Mouse (Mus musculus) stomach, embryonic 16.5 days (tissue): ENCODE data around the gene Erbb2. TPM values are rescaled to one million over a fixed set of nuclear protein-coding genes. Genes with fewer than 3 reads are reported as not detected.

Experiments used
- ATAC-seq: fragments of 200-750 bp; cut with Nextera tagmentation; 2 replicates; pipeline ENCODE4 v1.8.0; 2017; ENCODE audit warnings: moderate number of reproducible peaks, moderate TSS enrichment; ENCODE audit not compliant: insufficient read depth, low FRiP score
- H3K27ac ChIP-seq: fragments of 300-500 bp; sonication (generic); 2 replicates; pipeline ENCODE4 v1.5.1; 2014; ENCODE audit warnings: low read length
- H3K27me3 ChIP-seq: fragments of 300-500 bp; sonication (generic); 2 replicates; pipeline ENCODE4 v1.6.1; 2014; ENCODE audit warnings: low read length, control low read depth, mixed read lengths; ENCODE audit not compliant: control insufficient read depth, insufficient read depth
- H3K36me3 ChIP-seq: fragments of 300-500 bp; sonication (generic); 2 replicates; pipeline ENCODE4 v1.6.1; 2014; ENCODE audit warnings: low read length; ENCODE audit not compliant: control insufficient read depth, insufficient read depth
- H3K4me1 ChIP-seq: fragments of 300-500 bp; sonication (generic); 2 replicates; pipeline ENCODE4 v1.6.1; 2014; ENCODE audit warnings: low read length, control low read depth, mixed read lengths; ENCODE audit not compliant: control insufficient read depth, insufficient read depth
- H3K4me2 ChIP-seq: fragments of 300-500 bp; sonication (generic); 2 replicates; pipeline ENCODE4 v1.6.1; 2014; ENCODE audit warnings: low read depth, low read length, mixed read lengths
- H3K4me3 ChIP-seq: fragments of 300-500 bp; sonication (generic); replicated peaks from 2 replicates; pipeline ENCODE4 v1.5.1; 2014; ENCODE audit warnings: mild to moderate bottlenecking, low read length
- H3K9ac ChIP-seq: fragments of 300-500 bp; sonication (generic); 2 replicates; pipeline ENCODE4 v1.6.1; 2014; ENCODE audit warnings: low read length
- H3K9me3 ChIP-seq: fragments of 300-500 bp; sonication (generic); replicated peaks from 2 replicates; pipeline ENCODE4 v1.6.1; 2016; ENCODE audit warnings: low read length, control low read depth; ENCODE audit not compliant: control insufficient read depth
- WGBS: fragments of 180-500 bp; shearing (Covaris S2); extraction: QIAGEN DNeasy Blood & Tissue Kit; methylation state at CpG from one replicate; pipeline ENCODE4 v1.1.7; 2014; 5-methylcytosine and 5-hydroxymethylcytosine counted together
- polyA plus RNA-seq: library from polyadenylated mRNA; unstranded; fragments of >200 nt; fragmentation: Nextera tagmentation; extraction: Ambion mirVana; gene quantifications from 2 replicates; pipeline ENCODE4 v1.2.1, GENCODE M21; 2015

The Erbb2 gene
- polyA plus RNA-seq, 1 experiment from 2014 or later = 52.1 TPM

GRCm38 (mm10) chr11:98456545-98456944 lies 44.3 kb downstream of the Erbb2 start:
- WGBS = 63% methylated on average over 5 of the region's 5 CpGs
- Histone ChIP-seq H3K27ac (no peak overlapping the region), H3K4me1 (no peaks in the 10 kb centered on the region), H3K9me3 (no peaks in the 10 kb centered on the region), H3K9ac (no peak overlapping the region), H3K4me3 (no peak overlapping the region), H3K36me3 (peaks cover 3% of the 10 kb centered on the region; the same call in 1 of the 2 replicates), H3K27me3 (peaks cover 6% of the 10 kb centered on the region), H3K4me2 (no peak overlapping the region)
- no peak for ATAC-seq

- peaks cover 3% of the 10 kb centered on the region; the same call in 1 of the 2 replicates for H3K36me3 ChIP-seq
- H3K27me3 ChIP-seq = peaks cover 6% of the 10 kb centered on the region
- H3K4me2 ChIP-seq = peak overlapping the region; percentile 88
- peak overlapping the region; percentile 66 for H3K4me3 ChIP-seq
- H3K27ac ChIP-seq = peak overlapping the region; percentile 75; the same call in 1 of the 2 replicates
- 17% methylated on average over 9 of the region's 9 CpGs for WGBS
- no peaks in the 10 kb centered on the region for H3K9me3 ChIP-seq
- H3K9ac ChIP-seq = peak overlapping the region; percentile 75
- ATAC-seq = peak; percentile 2; the same call in 1 of the 2 replicates
- H3K4me1 ChIP-seq = no peaks in the 10 kb centered on the region
Observed at GRCm38 (mm10) chr11:98456945-98457344, 44.7 kb downstream of the Erbb2 start.

- ATAC-seq = peak; percentile 81
- H3K27ac ChIP-seq = peak overlapping the region; percentile 75; the same call in 1 of the 2 replicates
Observed at GRCm38 (mm10) chr11:98457367-98458120, 45.3 kb downstream of the Erbb2 start.

GRCm38 (mm10) chr11:98458121-98458990 lies 46.1 kb downstream of the Erbb2 start:
- WGBS = 3% methylated on average over 29 of the region's 30 CpGs
- H3K27ac ChIP-seq = no peak overlapping the region

More at GRCm38 (mm10) chr11:98457367-98458120, 45.3 kb downstream of the Erbb2 start:
- H3K36me3 ChIP-seq = peaks cover 3% of the 10 kb centered on the region; the same call in 1 of the 2 replicates
- no peaks in the 10 kb centered on the region for H3K4me1 ChIP-seq
- peak overlapping the region; percentile 66 for H3K4me3 ChIP-seq
- peak overlapping the region; percentile 88 for H3K4me2 ChIP-seq
- under 1% methylated on average over 57 of the region's 64 CpGs for WGBS
- H3K9ac ChIP-seq = peak overlapping the region; percentile 75
- peaks cover 6% of the 10 kb centered on the region for H3K27me3 ChIP-seq
- H3K9me3 ChIP-seq = no peaks in the 10 kb centered on the region

GRCm38 (mm10) chr11:98459071-98459741 lies 46.9 kb downstream of the Erbb2 start:
- Histone ChIP-seq H3K4me3 (no peak overlapping the region), H3K27ac (no peak overlapping the region), H3K4me1 (no peaks in the 10 kb centered on the region), H3K9ac (no peak overlapping the region), H3K36me3 (no peaks in the 10 kb centered on the region; the same call in 1 of the 2 replicates), H3K4me2 (no peak overlapping the region), H3K27me3 (peaks cover 6% of the 10 kb centered on the region), H3K9me3 (no peaks in the 10 kb centered on the region)
- whole genome bisulfite sequencing = 19% methylated on average over 11 of the region's 11 CpGs
- no peak for ATAC-seq

More at GRCm38 (mm10) chr11:98458121-98458990, 46.1 kb downstream of the Erbb2 start:
- H3K4me2 ChIP-seq = peak overlapping the region; percentile 88
- H3K9me3 ChIP-seq = no peaks in the 10 kb centered on the region
- peak overlapping the region; percentile 66 for H3K4me3 ChIP-seq
- peak overlapping the region; percentile 75 for H3K9ac ChIP-seq
- no peak for ATAC-seq
- no peaks in the 10 kb centered on the region for H3K4me1 ChIP-seq
- H3K36me3 ChIP-seq = peaks cover 1% of the 10 kb centered on the region; the same call in 1 of the 2 replicates
- H3K27me3 ChIP-seq = peaks cover 6% of the 10 kb centered on the region

GRCm38 (mm10) chr11:98459860-98460259 lies 47.6 kb downstream of the Erbb2 start:
- no peak overlapping the region for H3K4me2 ChIP-seq
- H3K4me3 ChIP-seq = no peak overlapping the region
- H3K9me3 ChIP-seq = no peaks in the 10 kb centered on the region
- no peak for ATAC-seq
- H3K4me1 ChIP-seq = no peaks in the 10 kb centered on the region
- peaks cover 6% of the 10 kb centered on the region for H3K27me3 ChIP-seq
- 83% methylated on average over 9 of the region's 9 CpGs for WGBS
- H3K36me3 ChIP-seq = no peaks in the 10 kb centered on the region; the same call in 1 of the 2 replicates
- H3K27ac ChIP-seq = no peak overlapping the region
- no peak overlapping the region for H3K9ac ChIP-seq

- Histone ChIP-seq H3K4me1 (no peaks in the 10 kb centered on the region), H3K4me3 (no peak overlapping the region), H3K36me3 (no peaks in the 10 kb centered on the region), H3K4me2 (no peak overlapping the region), H3K9ac (no peak overlapping the region), H3K27ac (no peak overlapping the region), H3K9me3 (no peaks in the 10 kb centered on the region), H3K27me3 (peaks cover 6% of the 10 kb centered on the region)
- no peak for ATAC-seq
- WGBS = 51% methylated on average over 5 of the region's 6 CpGs
Observed at GRCm38 (mm10) chr11:98461109-98461720, 48.9 kb downstream of the Erbb2 start.

- peaks cover 6% of the 10 kb centered on the region for H3K27me3 ChIP-seq
- H3K9ac ChIP-seq = no peak overlapping the region
- H3K27ac ChIP-seq = no peak overlapping the region
- no peaks in the 10 kb centered on the region for H3K36me3 ChIP-seq
- WGBS = 87% methylated on average over 6 of the region's 6 CpGs
- no peak for ATAC-seq
- H3K4me1 ChIP-seq = no peaks in the 10 kb centered on the region
- no peak overlapping the region for H3K4me3 ChIP-seq
- no peak overlapping the region for H3K4me2 ChIP-seq
- no peaks in the 10 kb centered on the region for H3K9me3 ChIP-seq
Observed at GRCm38 (mm10) chr11:98462255-98462654, 50.0 kb downstream of the Erbb2 start.
